Mouse (Mus musculus) testis, postnatal 14 days (tissue): ENCODE measurements around the gene Elane.
A peak's percentile ranks its signal among the peaks of the same experiment; 100 is the strongest.
"Not testable (repeated sequence)": the region's sequence is repeated elsewhere in the genome, so short reads cannot be mapped to it uniquely, and the experiment has no call there.

Source experiments
- DNase-seq: peaks from one replicate; pipeline ENCODE4 v3.0.0; 2021; ENCODE audit warnings: low spot score

The Elane gene

DNA sequence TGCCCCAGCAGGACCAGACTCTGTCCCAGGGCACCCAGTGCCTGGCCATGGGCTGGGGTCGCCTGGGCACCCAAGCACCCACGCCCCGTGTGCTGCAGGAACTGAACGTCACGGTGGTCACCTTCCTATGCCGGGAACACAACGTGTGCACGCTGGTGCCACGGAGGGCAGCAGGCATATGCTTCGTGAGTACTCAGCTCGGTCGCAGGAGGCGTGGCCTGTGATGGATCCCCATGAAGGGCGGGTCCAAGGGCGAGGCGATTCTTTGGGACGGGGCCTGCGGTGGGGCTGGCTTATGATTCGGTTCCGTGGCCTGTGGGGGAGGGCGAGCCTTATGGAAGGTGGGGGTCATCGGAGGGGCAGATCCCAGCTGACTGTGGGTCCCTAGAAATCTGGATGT is 4.1 kb upstream of the Elane start:
- no peak for DNase-seq

GRCm38 (mm10) chr10:79883297-79884084 is 2.6 kb upstream of the Elane start:
- DNase-seq = peak; percentile 67

DNA sequence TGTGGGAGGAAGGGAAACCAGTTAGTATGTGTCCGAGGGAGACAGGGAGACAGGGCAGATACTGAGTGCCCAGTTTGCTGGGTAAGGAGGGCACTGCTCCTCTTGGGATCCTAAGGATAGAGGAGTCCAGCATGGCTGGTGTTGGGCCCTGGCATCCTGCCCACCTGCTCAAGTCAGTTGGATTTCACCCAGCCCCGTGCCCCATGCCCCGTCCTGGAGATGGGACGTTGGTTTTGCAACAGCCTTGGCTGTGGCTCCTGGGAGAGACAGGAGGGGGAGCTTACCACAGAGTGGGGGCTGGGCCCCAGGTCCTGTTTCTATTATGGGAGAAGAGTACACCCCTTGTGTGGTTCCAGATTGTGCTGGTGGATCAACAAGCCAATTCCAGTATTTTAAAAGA is 1.6 kb upstream of the Elane start:
- no peak for DNase-seq

GRCm38 (mm10) chr10:79884938-79885337 is 1.1 kb upstream of the Elane start:
- DNase-seq = not testable (repeated sequence)

DNA sequence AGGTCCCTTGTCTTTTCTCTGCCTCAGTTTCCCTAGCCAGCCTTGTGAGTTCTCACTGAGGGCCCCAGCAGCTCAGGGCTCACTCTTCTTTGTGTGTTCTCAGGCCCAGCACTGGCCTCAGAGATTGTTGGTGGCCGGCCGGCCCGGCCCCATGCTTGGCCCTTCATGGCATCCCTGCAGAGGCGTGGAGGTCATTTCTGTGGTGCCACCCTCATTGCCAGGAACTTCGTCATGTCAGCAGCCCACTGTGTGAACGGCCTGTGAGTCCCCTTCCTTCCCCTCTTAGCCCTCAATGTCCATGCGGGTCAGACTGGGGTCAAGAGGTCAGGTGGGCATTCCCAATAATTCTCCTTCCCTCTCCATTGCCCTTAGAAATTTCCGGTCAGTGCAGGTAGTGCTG is 564 bp downstream of the Elane start:
- DNase-seq = no peak

GRCm38 (mm10) chr10:79889386-79889785 is 3.3 kb downstream of the Elane start:
- no peak for DNase-seq

- DNase-seq = no peak
Measured at GRCm38 (mm10) chr10:79890670-79891069, 4.6 kb downstream of the Elane start, which contains the start of gene Cfd. TSS of gene Cfd (plus strand) at chr10:79890853.

GRCm38 (mm10) chr10:79892451-79893118 is 6.5 kb downstream of the Elane start:
- not testable (repeated sequence) for DNase-seq

GRCm38 (mm10) chr10:79896306-79896705 is 10.3 kb downstream of the Elane start:
- no peak for DNase-seq

- DNase-seq = no peak
Measured at GRCm38 (mm10) chr10:79896814-79897213, 10.8 kb downstream of the Elane start.

DNA sequence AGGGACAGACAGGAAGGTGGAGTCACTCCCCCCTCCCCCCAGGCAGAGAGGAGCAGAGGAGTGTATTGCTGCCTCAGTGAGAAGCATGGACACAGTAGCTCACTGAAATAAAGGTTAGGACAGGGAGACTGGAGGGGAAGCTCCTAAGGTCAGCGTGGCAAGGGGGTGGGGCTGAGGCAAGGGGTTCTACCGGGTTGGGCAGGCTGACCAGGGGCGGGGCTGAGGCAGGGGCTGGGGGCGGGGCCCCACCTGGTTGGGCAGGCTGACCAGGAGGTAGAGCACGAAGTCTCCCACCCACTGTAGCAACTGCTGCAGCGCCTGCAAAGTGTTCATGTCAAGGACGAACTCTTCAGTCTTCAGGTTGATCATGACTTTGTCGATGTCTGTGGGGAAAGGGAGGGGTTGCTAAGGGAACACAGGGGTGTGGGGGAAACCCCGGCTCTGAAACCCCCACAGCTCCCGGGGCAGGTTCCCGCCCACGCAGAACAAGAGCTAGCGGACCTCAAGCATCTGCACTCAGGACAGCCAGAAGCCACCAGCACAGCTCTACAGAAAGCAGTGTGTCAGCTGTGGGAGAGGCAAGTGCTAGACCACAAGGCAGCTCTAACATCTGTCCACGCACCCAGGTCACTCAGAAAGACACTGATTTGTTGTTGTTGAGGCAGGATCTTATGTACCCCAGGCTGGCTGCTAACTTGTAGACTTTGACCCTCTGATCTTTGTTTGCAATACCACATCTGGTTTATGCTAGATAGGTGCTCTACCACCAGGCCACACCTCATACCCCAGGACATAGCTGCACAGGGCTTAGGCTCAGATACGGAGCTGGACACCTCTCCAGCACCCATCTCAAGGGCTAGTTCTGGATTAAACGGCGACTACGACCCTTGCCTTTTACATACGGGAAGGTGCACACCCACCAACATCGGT is 11.5 kb downstream of the Elane start:
- DNase-seq = no peak

DNA sequence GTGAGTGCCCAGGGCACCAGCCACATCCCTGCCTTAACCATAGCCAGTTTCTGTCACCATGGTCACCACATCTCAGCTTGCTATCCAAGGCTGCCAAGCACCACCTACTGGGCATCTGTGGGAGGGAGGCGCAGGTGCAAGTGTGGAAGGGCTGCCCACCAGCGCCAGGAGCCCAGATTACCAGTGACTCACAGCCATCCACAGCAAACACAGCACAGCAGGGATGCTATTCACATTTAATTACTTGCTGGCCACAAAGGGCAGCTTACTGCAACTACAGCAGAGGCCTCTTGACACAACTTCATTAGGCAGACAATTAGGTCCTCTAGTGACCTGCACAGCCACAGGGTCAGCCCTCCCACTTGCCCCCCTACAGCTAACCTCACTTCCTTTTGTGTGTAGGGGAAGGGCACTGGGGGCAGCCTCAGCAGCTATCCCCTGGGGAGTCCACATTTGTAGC is 14.9 kb downstream of the Elane start:
- DNase-seq = no peak

DNA sequence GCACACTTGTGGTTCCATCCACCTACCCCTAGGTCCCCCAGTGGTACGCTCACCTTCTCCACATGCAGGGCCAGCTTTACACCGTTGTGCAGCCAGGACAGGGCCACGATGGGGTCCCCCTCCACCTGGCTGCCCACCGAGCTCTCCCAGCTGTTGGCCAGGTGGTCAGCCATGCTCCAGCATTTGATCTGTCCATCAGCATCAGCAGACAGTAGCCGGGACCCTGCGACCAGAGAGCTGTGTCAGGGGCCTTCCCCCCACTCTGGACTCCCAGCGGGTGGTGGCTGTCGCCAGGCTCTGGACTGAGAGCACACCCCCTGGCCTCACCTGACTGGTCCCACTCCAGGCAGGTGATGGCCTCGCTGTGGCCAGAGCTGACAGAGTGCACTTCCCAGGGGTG is 20.7 kb downstream of the Elane start:
- no peak for DNase-seq

DNA sequence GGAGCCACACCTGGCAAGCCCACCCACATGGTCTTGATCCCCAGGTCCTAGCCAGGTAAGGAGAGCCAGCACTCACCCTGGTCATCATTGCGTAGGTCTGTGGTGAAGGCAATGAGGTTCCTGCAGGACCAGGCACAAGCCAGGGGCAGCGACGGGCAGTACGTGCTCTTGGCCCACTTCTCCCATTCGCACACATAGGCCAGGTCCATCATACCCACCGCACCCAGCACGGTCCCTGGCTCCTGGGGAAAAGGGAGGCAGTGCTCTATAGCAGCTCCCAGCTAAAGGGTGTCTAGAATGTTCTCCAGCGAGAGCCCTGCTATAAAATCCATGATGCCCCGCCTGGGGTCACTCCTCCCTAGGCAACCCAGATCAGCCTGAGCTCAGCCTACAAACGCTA is 21.4 kb downstream of the Elane start:
- no peak for DNase-seq

DNA sequence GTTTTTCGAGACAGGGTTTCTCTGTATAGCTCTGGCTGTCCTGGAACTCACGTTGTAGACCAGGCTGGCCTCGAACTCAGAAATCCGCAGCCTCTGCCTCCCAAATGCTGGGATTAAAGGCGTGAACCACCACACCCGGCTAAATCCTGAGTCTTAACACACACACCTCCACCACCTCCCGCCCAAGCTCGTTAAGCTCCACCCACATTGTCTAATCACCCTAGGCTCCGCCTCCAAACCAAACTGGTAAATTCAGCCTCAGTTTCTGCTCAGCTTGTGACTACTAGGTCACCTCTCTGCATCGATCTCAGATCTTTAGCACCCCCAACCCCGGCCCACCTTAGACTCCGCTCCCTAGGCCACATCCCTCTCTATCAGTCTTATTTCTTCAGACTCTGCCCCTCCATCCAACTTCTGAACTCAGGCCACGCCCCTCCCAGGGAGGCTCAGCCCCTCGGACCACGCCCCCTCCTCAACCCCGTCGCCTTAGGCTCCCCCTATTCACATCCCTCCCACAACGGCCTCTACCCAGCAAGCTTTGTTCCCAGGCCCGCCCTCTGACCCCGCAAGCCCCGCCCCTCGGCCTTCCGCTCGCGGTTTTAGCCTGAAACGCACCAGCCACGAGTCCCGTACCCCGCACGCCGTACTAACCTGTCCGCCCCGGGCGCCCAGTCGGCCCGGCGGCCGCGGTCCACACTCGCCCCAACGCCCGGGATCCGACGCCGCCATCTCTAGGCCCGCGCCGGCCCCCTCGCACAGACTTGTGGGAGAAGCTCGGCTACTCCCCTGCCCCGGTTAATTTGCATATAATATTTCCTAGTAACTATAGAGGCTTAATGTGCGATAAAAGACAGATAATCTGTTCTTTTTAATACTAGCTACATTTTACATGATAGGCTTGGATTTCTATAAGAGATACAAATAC is 22.4 kb downstream of the Elane start, which contains the start of gene Med16:
Gene Med16, minus strand, starts transcription at position 757 of the 925 bp plus-strand sequence.
- peak; percentile 98 for DNase-seq

- peak; percentile 48 for DNase-seq
Measured at GRCm38 (mm10) chr10:79909092-79909922, 23.3 kb downstream of the Elane start.

GRCm38 (mm10) chr10:79910556-79910955 is 24.5 kb downstream of the Elane start, which contains the start of gene Gm26602:
TSS of gene Gm26602 (plus strand) at chr10:79910856.
- no peak for DNase-seq

DNA sequence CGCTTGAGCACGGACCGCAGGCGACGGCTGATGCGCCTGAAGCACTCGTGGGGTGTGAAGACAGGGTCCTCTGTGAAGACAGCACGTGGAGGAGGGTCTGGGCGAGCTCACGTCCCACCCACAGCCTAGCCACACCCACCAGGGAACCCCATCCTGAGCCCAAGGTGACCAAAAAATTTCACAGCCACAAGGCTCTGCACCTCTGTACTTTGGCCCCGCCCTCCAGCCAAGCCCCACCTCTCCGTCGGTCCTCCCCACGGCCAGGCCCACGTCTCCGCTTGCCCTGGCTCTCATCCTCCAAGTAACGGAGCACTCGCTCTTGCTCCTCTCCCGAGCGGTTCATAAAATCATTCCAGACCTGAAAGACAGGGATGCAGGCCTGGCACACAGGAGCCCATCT is 26.4 kb downstream of the Elane start:
- no peak for DNase-seq

GRCm38 (mm10) chr10:79914131-79914947 is 28.3 kb downstream of the Elane start:
- DNase-seq = no peak
